Mouse (Mus musculus): ENCODE measurements at regions not wholly inside any gene's neighbourhood (a gene's known extent, or its start where the extent isn't known, plus 50 kb on each side); places are given as distances from the start of the nearest gene placed in this dataset.

- no peak for DNase-seq
These were observed 647.3 kb upstream of the Pabpc4l start for GRCm38 (mm10) chr3:47095288-47095687.

GRCm38 (mm10) chr3:47051563-47051962 lies 603.5 kb upstream of the Pabpc4l start:
- no peak for DNase-seq

GRCm38 (mm10) chr3:47025738-47026137 lies 577.7 kb upstream of the Pabpc4l start:
- no peak for DNase-seq

- DNase-seq: no peak
These were observed 571.3 kb upstream of the Pabpc4l start for GRCm38 (mm10) chr3:47019270-47019669.

- DNase-seq: no peak
These were observed 570.5 kb upstream of the Pabpc4l start for GRCm38 (mm10) chr3:47018565-47018964.

GRCm38 (mm10) chr3:47010459-47010858 lies 562.4 kb upstream of the Pabpc4l start:
- no peak for DNase-seq

GRCm38 (mm10) chr3:46998916-46999315 lies 550.9 kb upstream of the Pabpc4l start:
- DNase-seq: no peak

GRCm38 (mm10) chr3:46970744-46971143 lies 522.7 kb upstream of the Pabpc4l start:
- no peak for DNase-seq

- no peak for DNase-seq
These were observed 522.0 kb upstream of the Pabpc4l start for GRCm38 (mm10) chr3:46970000-46970399.

- no peak for DNase-seq
These were observed 503.4 kb upstream of the Pabpc4l start for GRCm38 (mm10) chr3:46951391-46951790.

- no peak for DNase-seq
These were observed 489.7 kb upstream of the Pabpc4l start for GRCm38 (mm10) chr3:46937751-46938150.

GRCm38 (mm10) chr3:46891057-46891736 lies 443.2 kb upstream of the Pabpc4l start:
- peak; percentile 0 for DNase-seq

- DNase-seq: no peak
These were observed 427.8 kb upstream of the Pabpc4l start for GRCm38 (mm10) chr3:46875848-46876247.

- DNase-seq: no peak
These were observed 422.9 kb upstream of the Pabpc4l start for GRCm38 (mm10) chr3:46870876-46871275.

GRCm38 (mm10) chr3:46869576-46870295 lies 421.7 kb upstream of the Pabpc4l start:
- no peak for DNase-seq

GRCm38 (mm10) chr3:46848400-46848983 lies 400.5 kb upstream of the Pabpc4l start:
- DNase-seq: peak; percentile 48

GRCm38 (mm10) chr3:46828676-46829075 lies 380.7 kb upstream of the Pabpc4l start:
- peak; percentile 4 for DNase-seq
